Mouse (Mus musculus): ENCODE measurements around the gene Fkbp3.
"Not testable (repeated sequence)": the region's sequence is repeated elsewhere in the genome, so short reads cannot be mapped to it uniquely, and the experiment has no call there.

Gene Fkbp3

GRCm38 (mm10) chr12:65073611-65074178, at the start of gene Fkbp3:
Fkbp3 (minus strand) TSS chr12:65074007.
- peak; percentile 98 for DNase-seq

GRCm38 (mm10) chr12:65119451-65119850, 45.6 kb upstream of the Fkbp3 start:
- no peak for DNase-seq

- DNase-seq: no peak
These were observed 45.2 kb upstream of the Fkbp3 start for GRCm38 (mm10) chr12:65118968-65119367.

- DNase-seq: not testable (repeated sequence)
These were observed 41.2 kb upstream of the Fkbp3 start for GRCm38 (mm10) chr12:65114978-65115377.

DNA sequence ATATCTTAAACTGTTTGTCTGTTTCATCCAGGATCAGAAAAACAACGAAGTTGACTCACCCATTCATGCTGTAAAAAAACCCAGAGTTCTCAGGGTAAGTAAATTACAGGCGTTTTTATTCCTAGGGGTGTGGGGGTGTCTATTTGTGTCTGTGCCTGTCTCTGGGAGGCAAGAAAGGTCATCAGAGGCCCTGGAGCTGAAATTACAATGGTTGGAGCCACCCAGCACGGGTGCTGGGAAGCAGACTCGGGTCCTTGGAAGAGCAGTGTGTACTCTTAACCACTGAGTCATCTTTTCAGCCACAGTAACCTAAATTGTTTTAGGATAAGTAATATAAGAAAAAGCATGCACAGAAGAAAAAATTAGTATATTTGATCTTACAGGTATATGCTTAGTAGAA, 40.1 kb upstream of the Fkbp3 start:
- DNase-seq: no peak

DNA sequence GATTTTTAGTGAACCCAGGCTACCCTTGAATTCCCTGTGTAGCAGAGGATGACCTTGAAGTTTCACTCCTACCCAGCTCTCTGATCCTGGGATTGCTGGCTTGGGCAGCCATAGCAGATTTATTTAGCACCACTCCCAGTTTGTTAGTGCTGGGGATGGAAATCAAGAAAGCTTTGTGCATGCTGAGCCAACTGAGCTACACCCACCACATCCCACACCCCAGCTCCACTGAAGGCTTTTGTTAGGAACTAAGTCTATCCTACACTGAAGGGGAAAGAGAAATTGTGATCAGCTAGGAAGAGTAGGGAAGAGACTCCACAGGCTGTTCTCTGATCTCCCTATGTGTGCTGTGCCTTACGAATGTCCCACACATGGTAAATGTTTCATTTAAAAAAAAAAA, 39.0 kb upstream of the Fkbp3 start:
- DNase-seq: no peak

- DNase-seq: no peak
These were observed 37.7 kb upstream of the Fkbp3 start for GRCm38 (mm10) chr12:65111503-65111902.

DNA sequence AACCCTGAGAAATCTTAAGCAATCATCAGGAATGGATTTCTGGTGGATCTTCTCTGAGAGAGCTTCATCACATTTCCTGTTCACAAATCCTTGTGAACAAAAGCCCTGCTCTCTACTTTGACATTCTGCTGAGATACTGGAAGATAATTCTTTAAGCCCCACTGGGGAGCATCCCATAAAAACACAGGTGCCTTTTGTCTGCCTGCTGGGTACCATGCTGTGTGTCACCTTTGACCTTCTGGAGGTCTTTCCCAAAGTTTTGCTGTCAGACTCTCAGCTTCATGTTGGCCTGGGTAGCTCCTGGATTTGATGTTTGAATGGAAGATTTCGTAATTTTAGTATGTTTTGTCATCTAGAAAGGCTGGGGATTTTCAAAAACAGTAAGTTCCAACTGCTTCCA, 34.9 kb upstream of the Fkbp3 start:
- DNase-seq: no peak

- DNase-seq: no peak
These were observed 3.1 kb upstream of the Fkbp3 start for GRCm38 (mm10) chr12:65076906-65077305.

DNA sequence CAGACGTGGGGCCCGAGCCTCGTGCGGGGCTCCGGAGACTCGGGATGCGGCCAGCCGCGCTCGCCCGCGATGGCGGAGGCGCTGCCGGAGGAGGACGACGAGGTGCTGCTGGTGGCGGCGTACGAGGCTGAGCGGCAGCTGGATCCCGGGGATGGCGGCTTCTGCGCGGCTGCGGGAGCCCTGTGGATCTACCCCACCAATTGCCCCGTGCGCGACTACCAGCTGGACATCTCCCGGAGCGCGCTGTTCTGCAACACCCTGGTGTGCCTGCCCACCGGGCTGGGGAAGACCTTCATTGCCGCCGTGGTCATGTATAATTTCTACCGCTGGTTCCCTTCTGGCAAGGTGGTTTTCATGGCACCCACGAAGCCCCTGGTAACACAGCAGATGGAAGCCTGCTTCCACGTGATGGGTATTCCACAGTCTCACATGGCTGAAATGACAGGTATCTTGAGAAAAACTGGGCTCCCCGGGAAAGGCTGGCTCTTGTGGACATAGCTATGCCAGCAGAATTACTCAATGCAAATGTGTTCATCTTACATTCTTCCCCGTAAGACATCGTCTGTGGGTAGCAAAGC, 2.0 kb upstream of the Fkbp3 start:
- DNase-seq: no peak

DNA sequence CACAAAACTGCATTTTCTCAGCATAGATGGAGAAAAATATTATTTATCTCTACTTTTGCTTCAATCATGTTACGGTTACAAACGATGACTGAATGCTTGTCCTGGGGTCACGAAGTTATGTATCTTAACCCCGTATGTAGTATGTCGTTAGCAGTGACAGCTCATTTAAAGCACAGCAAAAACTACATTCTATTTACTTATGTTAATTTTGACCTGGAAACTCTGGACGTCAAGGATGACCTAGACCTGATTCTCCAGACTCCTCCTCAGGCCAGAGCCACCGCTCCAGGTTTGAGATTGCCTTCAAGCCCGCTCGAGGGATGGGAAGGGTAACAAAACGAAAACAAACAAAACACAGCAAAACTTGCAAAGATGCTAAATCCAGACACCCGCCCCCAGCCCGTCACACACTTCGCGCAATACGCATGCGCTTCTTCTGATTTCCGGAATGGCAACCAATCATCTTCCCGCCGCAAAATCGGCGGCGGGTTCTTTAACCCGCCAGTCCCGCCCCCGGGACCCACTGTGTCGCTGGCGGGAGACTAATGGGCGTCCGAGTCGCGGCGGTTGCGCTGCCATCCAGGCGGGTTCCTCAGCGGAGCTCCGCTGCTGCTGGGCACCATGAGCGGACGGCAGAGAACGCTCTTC, 1.4 kb upstream of the Fkbp3 start, which contains the start of gene Fancm:
Gene Fancm, plus strand, starts transcription at position 519 of the 648 bp plus-strand sequence.
- DNase-seq: peak; percentile 95

- DNase-seq: peak; percentile 8
These were observed 844 bp upstream of the Fkbp3 start for GRCm38 (mm10) chr12:65074651-65075050.

GRCm38 (mm10) chr12:65072911-65073610, 746 bp downstream of the Fkbp3 start:
- peak; percentile 8 for DNase-seq

GRCm38 (mm10) chr12:65068409-65068808, 5.4 kb downstream of the Fkbp3 start:
- no peak for DNase-seq

GRCm38 (mm10) chr12:65066234-65066633, 7.6 kb downstream of the Fkbp3 start:
- DNase-seq: no peak

DNA sequence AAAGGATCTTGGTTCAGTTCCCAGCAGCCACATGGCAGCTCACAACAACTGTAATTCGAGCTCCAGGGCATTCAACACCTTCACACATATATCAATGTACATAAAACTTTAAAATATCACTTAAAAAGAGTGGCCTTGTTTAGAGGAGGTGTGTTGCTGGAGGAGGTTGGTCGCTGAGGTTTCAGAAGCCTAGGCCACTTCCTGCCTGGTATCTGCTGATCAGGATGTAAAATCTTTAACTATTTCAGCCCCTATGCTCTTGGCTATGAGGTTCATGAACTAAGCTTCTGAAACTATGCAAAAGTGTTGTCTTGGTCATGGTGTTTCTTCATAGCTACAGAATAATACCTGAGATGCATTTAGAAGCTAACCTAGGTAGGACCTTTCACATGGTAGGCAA, 8.6 kb downstream of the Fkbp3 start:
- no peak for DNase-seq

DNA sequence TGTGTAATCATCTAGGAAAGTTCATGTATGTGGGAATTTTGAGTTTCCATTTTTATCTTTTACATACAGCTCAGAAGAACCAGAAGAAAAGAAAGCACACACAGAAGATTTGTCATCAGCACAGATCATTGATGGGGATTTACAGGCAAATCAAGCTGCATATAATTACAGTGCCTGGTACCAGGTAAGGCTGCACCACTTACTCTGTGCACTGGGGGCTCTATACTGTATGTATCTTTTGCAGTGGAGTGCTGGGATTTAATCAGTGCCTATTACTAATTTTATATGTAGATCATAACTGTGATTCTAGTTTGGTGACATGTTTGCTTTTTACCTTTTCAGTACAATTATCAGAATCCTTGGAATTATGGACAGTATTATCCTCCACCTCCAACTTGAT, 12.7 kb downstream of the Fkbp3 start:
- no peak for DNase-seq

GRCm38 (mm10) chr12:65058203-65058602, 15.6 kb downstream of the Fkbp3 start:
- DNase-seq: no peak

DNA sequence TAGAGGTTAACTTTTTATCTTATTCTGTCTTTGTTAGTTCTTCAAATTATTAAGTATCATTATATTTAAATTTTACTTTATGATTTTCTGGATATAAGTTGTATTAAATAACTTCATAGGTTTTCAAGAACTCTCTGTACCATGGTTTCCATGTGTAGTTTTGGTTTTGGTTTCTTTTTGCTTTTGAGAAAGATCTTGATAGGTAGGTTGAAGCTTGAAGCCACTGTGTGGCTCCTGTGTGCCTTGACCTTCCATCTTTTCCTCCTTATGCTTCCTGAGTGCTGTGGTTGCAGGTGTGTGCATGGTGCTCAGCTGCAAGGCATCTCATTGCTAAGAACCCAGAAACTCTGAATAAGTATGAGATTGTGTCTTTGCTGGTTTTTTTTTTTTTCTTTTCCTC, 25.0 kb downstream of the Fkbp3 start:
- DNase-seq: no peak

GRCm38 (mm10) chr12:65037546-65037937, 36.3 kb downstream of the Fkbp3 start:
- DNase-seq: no peak

- peak; percentile 15 for DNase-seq
These were observed 36.8 kb downstream of the Fkbp3 start for GRCm38 (mm10) chr12:65036892-65037545.

DNA sequence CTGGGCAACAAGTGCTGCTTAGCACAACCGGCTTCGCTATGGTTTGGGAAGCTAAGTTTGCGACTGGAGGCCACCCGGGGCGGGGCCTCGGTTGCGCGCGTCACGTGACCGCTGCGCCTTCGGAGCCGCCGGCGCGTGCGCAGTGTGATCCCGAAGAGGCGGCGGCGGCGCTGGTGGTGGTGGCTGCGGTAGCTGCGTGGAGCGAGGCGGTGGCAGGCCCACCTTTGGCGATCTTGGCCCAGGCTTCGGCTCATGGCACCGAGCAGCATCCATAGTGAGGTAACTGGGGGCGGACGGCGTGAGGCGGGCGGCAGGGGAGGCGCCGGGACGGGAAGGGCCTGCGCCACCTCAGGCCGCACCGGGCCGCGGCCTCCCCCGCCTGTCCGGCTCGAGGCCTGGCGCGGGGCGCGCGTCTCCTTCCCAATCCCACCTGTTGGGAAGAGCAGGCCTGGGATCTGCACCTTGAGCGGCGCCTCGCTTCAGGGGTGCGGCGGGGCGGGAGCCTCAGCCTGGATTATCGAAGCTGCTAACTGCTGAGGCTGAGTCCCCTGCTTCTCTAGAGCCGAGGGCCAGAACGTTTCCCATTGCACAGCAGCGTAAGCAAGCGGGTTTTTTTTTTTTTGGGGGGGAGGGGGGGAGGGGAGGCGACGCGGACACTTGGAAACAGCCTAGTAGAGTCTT, 37.5 kb downstream of the Fkbp3 start, which contains the start of gene Prpf39:
Gene Prpf39, plus strand, starts transcription at position 144 of the 681 bp plus-strand sequence.
- peak; percentile 92 for DNase-seq

GRCm38 (mm10) chr12:65035839-65036189, 38.0 kb downstream of the Fkbp3 start:
- DNase-seq: no peak

All from retina, postnatal 1 day (tissue).